Mouse (Mus musculus) brown adipose tissue, adult 24 weeks (tissue): ENCODE results near the gene Mettl25. TPM values are rescaled to one million over a fixed set of nuclear protein-coding genes. Genes with fewer than 3 reads are reported as not detected.

Source experiments
- H3K27ac ChIP-seq: fragments of 200-500 bp; replicated peaks from 2 replicates; pipeline ENCODE4 v1.5.1; 2012; ENCODE audit warnings: low read depth, mild to moderate bottlenecking, low read length
- H3K4me1 ChIP-seq: fragments of 200-500 bp; 2 replicates; pipeline ENCODE4 v1.6.1; 2012; ENCODE audit warnings: low read length, mixed read lengths; ENCODE audit not compliant: control insufficient read depth, insufficient read depth, insufficient read length
- H3K4me3 ChIP-seq: fragments of 200-500 bp; 2 replicates; pipeline ENCODE4 v1.5.1; 2012; ENCODE audit warnings: low read depth, mild to moderate bottlenecking, low read length, moderate library complexity; ENCODE audit not compliant: insufficient read depth
- polyA plus RNA-seq: library from polyadenylated mRNA; stranded (reverse); fragments of >200 nt; gene quantifications from 2 replicates; pipeline ENCODE4 v1.2.4, GENCODE M21; 2012; ENCODE audit not compliant: missing spikeins, insufficient read depth, insufficient read length

The Mettl25 gene
- 3.2 and 5.0 TPM in 2 replicates for polyA plus RNA-seq

GRCm38 (mm10) chr10:105840928-105841888, at the start of gene Mettl25, which contains the start of gene Ccdc59:
Mettl25 (minus strand) TSS chr10:105841380.
Ccdc59 (plus strand) TSS chr10:105841067.
- H3K4me1 ChIP-seq = no peaks in the 10 kb centered on the region; the same call in 1 of the 2 replicates
- H3K27ac ChIP-seq = peak within 1 kb of the TSS; percentile 95
- peak within 1 kb of the TSS; percentile 94 for H3K4me3 ChIP-seq

GRCm38 (mm10) chr10:105867312-105867711, 26.1 kb upstream of the Mettl25 start:
- no peak overlapping the region for H3K4me3 ChIP-seq
- no peak overlapping the region for H3K27ac ChIP-seq
- H3K4me1 ChIP-seq = no peaks in the 10 kb centered on the region

GRCm38 (mm10) chr10:105851136-105851535, 10.0 kb upstream of the Mettl25 start:
- Histone ChIP-seq H3K4me3 (no peak overlapping the region), H3K4me1 (no peaks in the 10 kb centered on the region), H3K27ac (no peak overlapping the region)

GRCm38 (mm10) chr10:105850286-105850685, 9.1 kb upstream of the Mettl25 start:
- Histone ChIP-seq H3K4me3 (no peak overlapping the region), H3K4me1 (no peaks in the 10 kb centered on the region), H3K27ac (no peak overlapping the region)

- H3K4me3 ChIP-seq = no peak overlapping the region
- no peak overlapping the region for H3K27ac ChIP-seq
- H3K4me1 ChIP-seq = no peaks in the 10 kb centered on the region; the same call in 1 of the 2 replicates
Observed at GRCm38 (mm10) chr10:105842574-105842973, 1.4 kb upstream of the Mettl25 start.

- Histone ChIP-seq H3K4me3 (no peak overlapping the region), H3K27ac (no peak overlapping the region), H3K4me1 (no peaks in the 10 kb centered on the region)
Observed at GRCm38 (mm10) chr10:105834627-105835228, 6.5 kb downstream of the Mettl25 start.

GRCm38 (mm10) chr10:105806259-105807010, 34.7 kb downstream of the Mettl25 start:
- no peak overlapping the region for H3K4me3 ChIP-seq
- H3K27ac ChIP-seq = no peak overlapping the region
- H3K4me1 ChIP-seq = no peaks in the 10 kb centered on the region

- Histone ChIP-seq H3K4me1 (no peaks in the 10 kb centered on the region), H3K27ac (no peak overlapping the region), H3K4me3 (no peak overlapping the region)
Observed at GRCm38 (mm10) chr10:105803461-105803860, 37.7 kb downstream of the Mettl25 start.

GRCm38 (mm10) chr10:105802132-105802531, 39.0 kb downstream of the Mettl25 start:
- no peaks in the 10 kb centered on the region for H3K4me1 ChIP-seq
- no peak overlapping the region for H3K4me3 ChIP-seq
- no peak overlapping the region for H3K27ac ChIP-seq

GRCm38 (mm10) chr10:105801147-105801546, 40.0 kb downstream of the Mettl25 start:
- Histone ChIP-seq H3K4me1 (no peaks in the 10 kb centered on the region), H3K27ac (no peak overlapping the region), H3K4me3 (no peak overlapping the region)

GRCm38 (mm10) chr10:105797250-105797924, 43.8 kb downstream of the Mettl25 start:
- no peak overlapping the region for H3K27ac ChIP-seq
- H3K4me3 ChIP-seq = no peak overlapping the region
- H3K4me1 ChIP-seq = no peaks in the 10 kb centered on the region

GRCm38 (mm10) chr10:105793776-105794552, 47.2 kb downstream of the Mettl25 start:
- Histone ChIP-seq H3K4me1 (no peaks in the 10 kb centered on the region), H3K27ac (no peak overlapping the region), H3K4me3 (no peak overlapping the region)

- Histone ChIP-seq H3K4me1 (no peaks in the 10 kb centered on the region), H3K27ac (no peak overlapping the region), H3K4me3 (no peak overlapping the region)
Observed at GRCm38 (mm10) chr10:105788744-105789486, 52.3 kb downstream of the Mettl25 start.
